Mouse (Mus musculus) lung, adult 2 months (tissue): ENCODE measurements at regions not wholly inside any gene's neighbourhood (a gene's known extent, or its start where the extent isn't known, plus 50 kb on each side); places are given as distances from the start of the nearest gene placed in this dataset.

Experiments used
- CTCF ChIP-seq: fragments of 200-500 bp; IDR thresholded peaks from 2 replicates; pipeline ENCODE4 v1.5.1; 2011; ENCODE audit warnings: mild to moderate bottlenecking, low read length, control low read depth; ENCODE audit not compliant: insufficient read depth
- POLR2A ChIP-seq: fragments of 200-500 bp; IDR thresholded peaks from 2 replicates; pipeline ENCODE4 v1.6.1; 2011; ENCODE audit warnings: low read depth, mild to moderate bottlenecking, control low read depth, low read length, borderline replicate concordance; ENCODE audit errors: extremely low read depth

DNA sequence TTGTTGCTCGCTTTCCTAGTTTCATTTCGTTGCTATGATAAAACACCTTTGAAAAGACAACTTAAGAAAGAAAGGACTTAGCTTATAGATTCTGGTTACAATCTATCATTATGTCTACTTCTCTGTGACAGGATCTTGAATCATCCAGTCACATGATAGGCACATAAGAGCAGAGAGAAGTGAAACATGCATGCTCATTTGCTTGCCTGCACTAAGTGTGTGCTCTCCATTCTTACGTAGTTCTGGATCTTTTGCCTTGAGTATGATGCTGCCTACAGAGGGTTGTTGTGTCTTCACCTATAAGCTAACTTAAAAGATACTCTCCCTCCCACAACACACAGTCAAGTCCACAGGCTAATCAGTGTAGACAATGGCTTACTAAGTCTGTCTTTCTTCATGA lies 62.1 kb upstream of the Pou1f1 start:
- no peak for TF ChIP-seq CTCF
- TF ChIP-seq POLR2A = no peak
